Mouse (Mus musculus): ENCODE data around the gene Bcl9l.
"Not testable (repeated sequence)": the region's sequence is repeated elsewhere in the genome, so short reads cannot be mapped to it uniquely, and the experiment has no call there.

Gene Bcl9l

DNA sequence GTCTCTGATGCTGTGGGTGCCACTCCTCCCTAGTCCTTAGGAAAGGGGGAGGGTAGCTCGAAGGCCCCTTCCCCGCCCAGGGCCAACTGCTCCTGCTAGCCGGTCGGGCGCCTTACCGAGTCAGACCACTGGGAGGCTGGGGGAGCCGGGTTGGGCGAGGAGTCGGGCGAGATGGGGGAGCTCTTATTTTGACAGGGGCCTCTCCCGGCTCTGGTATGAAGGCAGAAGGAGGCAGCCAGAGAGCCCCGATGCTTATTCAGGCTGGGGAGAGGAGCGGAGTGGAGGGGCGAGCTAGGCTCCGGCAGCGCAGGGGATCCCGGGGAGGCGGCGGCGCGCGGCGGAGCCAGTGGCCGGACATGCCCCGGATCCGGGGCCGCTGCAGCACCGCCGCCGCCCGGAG lies at the start of gene Bcl9l:
Gene Bcl9l (plus strand): TSS at position 274 of the 400 bp plus-strand sequence.
- peak; percentile 96 for DNase-seq

DNA sequence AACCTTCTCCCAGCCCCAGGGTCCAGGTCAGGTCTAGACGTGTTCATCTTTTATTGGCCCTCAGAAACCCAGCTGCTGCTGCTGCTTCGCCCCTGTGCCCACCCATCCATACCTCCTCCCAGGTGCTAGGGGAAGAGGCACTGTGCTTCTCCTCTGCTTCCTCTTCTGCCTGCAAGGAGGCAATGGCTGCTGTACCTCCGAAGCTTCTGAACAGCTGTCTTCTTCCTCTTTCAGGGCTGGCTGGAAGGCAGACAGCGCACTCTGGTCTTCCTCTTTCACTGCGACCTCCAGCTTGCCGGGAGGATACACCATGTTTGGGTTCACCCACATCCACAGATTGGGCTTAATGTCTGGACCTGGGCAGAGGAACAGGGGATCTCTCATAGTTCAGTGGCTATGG lies 46.9 kb upstream of the Bcl9l start:
- no peak for DNase-seq

DNA sequence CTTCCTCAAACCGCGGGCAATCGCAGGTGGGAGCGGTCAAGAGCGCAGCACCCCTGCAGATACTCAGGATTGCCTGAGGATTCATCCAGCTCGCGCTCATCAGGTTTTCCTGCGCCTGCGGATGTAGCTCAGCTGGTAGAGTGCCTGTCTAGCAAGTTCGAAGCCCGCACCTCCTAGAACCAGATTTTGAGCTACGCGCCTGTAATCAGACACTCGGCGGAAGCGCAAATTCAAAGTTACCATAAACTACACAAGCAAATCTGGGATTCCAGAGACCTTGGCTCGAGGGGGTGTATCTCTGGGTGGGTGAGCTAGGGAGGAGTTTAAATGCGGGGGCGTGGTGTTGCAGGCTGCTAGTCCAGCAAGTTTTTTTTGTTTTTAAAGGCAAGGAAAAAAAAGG lies 41.7 kb upstream of the Bcl9l start, which contains the start of gene Foxr1:
Gene Foxr1 (minus strand): TSS at position 176 of the 400 bp plus-strand sequence.
- DNase-seq = no peak

DNA sequence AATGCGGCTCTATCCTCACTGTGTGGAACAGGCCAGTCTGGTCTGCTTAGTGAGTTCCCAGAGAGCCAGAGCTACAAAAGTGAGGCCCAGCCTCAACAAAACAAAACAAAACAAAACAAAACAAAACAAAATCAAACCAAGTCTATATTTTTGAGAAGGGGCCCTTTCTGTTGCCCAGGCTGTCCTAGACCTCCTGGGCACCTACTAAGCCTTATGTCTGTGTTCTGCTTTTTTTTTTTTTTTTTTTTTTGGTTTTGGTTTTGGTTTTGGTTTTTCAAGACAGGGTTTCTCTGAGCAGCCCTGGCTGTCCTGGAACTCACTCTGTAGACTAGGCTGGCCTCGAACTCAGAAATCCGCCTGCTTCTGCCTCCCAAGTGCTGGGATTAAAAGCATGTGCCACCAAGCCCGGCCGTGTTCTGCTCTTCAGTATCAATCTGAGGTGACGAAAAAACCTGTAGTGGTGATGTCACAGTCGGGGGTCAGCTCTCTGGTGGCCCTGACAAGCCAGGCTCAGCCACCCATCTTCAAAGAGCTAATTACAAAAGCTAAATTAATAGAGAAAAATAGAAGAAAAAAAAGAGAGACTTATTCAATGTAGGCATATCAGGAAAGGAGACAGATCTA lies 38.1 kb upstream of the Bcl9l start:
- not testable (repeated sequence) for DNase-seq

DNA sequence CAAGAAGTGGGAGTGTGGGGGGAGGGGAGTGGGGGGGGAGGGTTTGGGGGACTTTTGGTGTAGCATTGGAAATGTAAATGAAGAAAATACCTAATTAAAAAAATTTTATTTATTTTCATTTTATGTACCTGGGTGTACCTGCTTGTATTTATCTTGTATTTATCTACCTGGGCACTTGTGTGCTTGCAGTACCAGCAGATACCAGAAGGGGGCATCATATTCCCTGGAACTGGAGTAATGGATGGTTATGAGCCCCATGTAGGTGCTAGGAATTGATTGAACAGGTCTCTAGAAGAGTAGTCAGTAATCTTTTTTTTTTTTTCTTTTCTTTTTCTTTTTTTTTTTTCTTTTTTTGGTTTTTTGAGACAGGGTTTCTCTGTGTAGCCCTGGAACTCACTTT lies 32.2 kb upstream of the Bcl9l start:
- DNase-seq = peak in 1 of 2 experiments; percentile 45

DNA sequence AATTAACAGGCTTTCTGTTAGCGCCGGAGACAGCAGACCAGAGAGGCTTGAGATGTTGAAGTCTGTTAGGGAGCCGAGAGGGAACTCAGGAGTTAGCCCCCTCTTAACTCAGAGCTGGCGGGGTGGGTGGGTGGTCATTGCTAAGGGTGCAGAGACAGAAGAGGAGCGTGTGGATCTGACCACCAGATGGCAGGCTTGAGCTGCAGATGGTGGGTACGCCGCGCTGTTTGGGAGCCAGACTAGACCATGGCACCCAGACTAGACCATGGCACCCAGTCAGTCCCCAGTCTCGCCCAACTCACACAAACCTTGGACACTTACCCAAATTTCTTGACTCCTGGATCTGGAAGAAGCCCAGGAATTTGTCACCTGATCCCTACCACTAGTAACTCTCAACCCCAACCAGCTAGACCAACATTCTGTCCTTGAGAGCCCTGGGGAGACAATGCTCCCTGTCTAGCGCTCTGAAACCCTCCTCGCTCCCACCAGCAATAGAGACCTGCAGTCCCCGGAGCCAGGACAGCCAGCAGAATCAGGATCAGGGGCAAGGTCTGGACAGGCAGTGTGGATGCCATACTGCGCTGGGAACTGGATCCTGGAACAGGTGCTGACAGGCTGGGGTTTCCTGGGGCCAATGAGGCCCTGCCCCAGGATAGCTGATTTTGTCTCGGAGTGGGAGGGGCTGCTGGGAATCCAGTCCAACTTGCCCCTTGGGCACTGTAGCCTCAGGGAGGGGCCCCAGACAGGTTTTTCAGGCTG lies 28.3 kb upstream of the Bcl9l start:
- peak; percentile 77 to 95 for DNase-seq

DNA sequence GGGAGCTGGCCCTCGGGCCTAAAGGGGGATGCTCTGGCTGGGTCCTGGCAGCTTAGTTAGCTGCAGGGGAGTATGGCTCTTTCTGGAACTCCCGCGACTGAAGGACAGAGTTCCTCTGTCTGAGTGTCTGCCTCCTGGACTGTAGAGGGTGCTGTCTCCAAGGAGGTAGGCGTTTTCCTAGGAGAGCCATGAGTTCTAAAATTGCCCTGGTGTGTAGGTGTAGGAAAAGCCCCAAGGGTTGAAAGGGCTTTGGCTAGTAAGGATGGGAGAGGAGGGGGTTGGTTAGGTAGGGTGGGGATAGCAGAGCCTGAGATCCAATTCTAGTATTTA lies 27.8 kb upstream of the Bcl9l start, which contains the start of gene Upk2:
Gene Upk2 (minus strand): TSS at position 86 of the 330 bp plus-strand sequence.
- peak in 1 of 2 experiments; percentile 12 for DNase-seq

DNA sequence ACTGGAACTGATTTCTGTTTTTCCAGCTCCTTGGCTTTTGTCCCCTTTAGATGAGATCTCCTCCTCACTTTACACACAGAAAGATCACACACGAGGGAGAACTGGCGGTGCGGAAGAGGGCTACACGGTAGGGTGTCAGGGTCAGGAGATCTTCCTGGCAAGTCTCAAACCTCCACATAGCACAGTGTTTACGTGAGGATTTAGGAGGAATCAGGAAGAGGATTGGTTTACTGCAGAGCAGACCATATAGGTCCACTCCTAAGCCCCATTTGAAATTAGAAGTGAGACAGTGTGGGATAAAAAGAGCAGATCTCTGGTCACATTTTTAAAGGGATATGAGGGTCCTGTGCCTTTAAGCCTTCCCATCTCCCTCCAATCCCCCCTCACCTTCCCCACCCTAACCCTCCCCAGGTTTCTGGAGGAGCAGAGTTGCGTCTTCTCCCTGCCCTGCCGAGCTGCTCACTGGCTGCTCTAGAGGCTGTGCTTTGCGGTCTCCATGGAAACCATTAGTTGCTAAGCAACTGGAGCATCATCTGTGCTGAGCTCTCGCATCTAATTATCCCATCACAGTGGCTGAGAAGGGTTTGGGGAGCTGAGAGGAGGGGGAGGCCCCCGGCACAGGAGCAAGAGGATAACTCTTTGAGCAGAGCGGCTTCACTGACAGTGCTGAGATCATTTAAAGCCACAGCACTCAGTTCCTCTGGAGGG lies 25.4 kb upstream of the Bcl9l start:
- DNase-seq = no peak

DNA sequence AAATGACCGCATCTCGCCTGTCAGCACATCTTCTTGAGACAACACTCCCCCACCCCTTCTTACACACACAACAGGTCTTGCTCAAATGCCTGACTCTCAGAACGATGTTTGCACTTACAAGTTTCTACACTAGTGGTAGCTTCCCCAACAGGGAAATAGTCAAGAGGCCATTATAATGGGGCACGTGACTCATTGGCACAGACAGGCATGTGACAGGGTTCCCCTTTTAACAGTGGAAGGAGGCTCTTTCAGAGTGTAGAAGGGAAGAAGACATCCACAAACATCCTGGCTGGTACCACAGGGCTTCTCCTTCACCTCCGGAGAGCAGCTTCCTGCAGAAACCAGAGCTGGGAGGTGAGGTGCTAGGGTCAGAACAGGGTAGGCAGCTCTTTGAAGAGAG lies 20.7 kb upstream of the Bcl9l start:
- DNase-seq = no peak

DNA sequence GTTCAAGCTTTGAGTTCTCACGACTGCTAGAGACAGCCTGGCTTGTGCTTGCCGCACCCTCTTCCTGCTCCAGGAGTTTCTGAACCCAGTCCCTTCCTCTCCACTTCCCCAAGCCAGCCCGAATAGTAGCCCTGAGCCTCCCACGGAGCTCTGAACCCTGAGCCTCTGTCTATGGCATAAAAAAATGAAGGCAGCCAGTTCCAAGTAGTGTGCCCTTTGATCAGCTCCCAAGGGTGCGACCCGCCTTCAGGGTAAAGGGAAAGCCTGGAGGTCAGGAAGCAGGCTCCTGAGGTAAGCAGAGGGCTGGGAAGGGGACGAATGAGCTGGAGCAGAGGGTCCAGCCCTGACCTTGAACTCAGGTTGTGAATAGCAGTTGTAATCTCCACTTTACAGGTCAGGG lies 14.4 kb upstream of the Bcl9l start:
- DNase-seq = peak; percentile 64 to 70

DNA sequence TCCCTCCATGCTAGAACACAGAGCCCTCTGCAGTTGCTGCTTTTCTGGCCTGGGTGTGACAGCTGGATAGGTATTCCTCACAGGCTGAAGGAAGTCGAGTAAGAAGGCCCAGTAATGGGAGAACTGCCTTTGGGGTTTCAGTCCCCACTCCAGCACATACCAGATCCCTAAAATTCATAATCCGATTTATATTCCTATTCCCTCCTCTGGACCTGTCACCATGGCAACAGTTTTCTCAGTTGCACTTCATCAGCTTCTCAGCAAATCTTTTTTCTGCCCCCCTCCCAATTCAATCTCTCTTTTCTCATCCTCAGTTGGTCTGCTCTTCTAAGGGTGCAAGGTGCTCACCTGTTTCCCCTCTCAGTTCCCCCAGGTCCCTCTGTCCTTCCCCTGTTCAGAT lies 13.8 kb upstream of the Bcl9l start:
- no peak for DNase-seq

DNA sequence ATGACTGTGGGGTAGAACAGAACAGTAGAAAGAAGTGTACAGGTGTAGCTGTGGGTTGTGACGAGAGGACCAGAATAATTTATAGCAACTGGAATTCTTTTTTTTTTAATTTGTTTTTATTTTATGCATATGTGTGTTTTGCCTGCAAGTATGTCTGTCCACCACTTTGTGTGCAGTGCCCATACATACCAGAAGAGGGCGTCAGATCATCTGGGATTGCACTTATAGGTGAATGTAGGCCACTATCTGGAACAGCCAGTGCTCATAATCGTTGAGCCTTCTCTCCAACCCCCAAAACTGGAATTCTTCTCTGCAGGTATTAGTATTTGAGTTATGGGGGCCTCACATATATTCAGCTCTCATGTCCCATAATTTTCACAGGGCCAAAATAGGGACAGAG lies 9.4 kb upstream of the Bcl9l start:
- DNase-seq = no peak

DNA sequence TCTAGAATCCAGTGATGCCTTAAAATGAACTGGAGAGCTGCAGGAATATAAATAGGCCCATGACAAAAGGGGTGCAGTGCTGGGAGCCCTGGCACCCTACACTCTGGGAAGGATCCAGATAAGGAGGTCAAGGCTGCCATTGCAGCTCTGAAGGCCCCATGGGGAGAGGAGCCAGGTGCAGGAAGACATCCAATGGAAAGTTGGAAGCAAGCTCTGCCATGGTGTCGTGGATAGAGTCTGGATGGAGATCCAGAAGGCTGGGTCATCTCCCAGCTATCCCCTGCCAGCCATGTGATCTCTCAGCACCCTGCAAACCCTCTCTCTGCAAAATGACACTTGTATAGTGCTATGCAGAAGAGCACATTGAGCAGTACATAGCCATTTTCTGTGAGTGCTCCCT lies 8.3 kb upstream of the Bcl9l start:
- DNase-seq = no peak

DNA sequence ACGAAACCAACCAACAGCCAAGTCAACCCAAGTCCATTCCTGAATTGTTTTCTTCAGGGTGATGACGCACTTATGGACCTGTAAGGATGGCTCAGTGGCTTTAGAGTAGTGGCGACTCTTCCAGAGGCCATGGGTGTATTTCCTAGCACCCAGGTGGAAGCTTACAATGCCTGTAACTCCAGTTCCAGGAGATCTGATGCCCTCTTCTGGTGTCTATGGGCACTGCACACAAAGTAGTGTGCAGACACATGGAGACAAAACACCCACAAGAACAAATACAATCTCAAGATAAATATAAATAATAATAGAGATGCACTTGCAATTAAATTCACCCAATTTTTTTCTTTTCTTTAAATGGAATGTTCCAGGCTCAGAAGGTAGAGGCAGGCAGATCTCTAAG lies 6.7 kb upstream of the Bcl9l start:
- DNase-seq = peak in 1 of 2 experiments; percentile 54

DNA sequence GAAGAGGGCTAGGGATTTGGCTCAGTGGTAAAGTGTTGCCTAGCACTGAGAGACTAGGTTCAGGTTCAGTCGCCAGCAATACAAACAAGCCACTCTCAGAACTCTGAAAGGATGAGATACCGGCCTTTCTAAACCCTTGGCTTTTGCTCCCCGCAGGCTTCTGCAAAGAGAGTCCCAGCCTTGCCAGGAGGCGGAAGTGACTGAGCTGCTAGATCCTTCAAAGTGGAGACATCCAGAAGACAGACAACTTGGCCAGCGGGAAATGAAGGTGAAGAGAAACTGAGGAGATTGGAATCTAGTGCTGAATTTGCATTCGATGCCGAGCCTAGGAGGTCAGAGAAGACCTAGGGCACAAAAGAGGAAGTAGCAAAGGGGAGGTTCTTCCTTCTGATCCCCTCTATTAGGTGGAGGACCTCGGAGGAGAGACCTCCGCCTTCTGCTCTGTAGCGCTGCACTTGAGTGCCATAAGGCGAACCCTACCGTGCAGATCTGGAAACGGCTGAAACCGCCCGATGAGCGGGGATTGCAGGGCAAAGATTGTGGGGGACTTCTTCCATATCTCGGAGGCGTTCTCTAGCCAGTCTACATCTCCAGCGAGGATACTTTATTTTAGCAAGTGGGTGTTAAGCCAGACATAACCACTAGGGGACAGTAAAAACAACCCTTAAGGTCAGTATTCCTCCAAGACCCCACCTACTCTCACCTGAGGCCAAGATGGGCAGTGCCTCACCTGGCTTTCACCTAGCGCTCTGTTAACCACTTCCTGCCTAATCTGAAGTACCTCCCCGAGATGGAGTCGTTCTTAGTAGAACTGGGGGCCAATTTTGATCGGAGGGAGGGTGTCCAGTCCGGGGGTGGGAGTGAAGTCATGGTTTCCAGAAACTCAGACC lies 5.0 kb upstream of the Bcl9l start:
- DNase-seq = peak; percentile 76 to 90

DNA sequence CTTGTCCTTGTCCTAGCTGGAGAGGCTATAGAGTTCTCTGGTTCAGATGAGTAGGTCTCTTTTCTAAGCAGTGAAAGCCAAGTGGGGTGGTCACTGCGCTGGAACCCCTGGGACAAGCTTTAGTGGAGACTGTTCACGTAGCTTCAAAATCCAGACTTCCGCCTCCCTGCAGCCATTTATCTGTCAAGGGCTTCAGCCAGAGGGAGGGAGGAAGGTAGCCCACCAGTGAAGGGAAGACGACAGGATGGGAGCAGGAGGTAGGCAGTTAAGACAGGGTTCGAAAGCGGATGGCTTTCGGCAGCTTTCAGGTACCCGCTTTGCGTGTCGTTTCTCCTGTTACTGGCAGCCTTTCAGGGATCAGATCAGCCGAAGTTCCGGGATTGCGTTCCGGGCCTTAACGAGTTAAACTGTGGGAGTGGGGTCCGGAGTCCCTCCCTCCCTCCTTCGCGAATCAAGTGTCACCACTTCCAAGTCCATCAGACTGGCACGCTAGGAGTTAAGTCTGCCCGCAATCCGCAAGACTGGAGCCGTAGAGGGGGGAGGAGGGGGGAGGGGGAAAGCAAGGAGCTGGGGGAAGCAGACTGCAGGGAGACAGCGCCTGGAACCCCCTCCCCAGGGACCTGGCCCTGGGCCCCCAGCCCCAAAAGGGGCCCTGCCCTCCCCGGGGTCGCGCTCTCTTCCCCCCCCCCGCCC lies 4.2 kb upstream of the Bcl9l start:
- peak; percentile 75 to 81 for DNase-seq

DNA sequence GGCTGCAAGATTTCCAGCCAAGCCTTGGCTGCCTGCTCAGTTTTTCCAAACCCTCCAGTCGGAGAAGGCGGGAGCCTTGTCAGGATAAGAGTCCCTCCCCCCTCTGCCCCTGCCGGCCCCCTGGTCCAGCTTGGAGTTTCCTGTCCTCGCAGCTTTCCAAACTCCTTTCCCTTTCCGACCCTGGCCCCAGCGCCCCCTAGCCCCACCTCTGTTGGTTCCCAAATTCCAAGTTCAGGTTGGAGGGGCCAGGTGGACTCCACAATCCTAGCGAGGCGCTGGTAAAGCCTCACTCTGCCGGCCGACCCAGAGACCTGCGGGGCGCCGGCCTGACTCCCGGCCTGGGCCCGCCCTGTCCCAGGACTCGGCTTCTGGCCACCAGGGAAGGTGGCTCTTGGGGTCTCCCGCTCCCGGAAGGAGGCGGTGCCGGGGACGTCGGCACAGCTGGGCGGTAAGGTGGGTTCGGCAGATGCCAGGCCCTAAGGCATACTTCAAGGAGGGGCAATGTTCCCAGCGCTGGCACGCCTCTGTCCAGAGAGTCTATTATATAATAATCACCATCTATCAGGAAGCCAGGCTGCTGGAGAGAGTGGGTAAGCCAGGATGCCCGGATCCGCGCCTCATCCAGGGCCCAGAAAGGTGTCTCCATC lies 3.5 kb upstream of the Bcl9l start:
- DNase-seq = peak; percentile 85 to 89

DNA sequence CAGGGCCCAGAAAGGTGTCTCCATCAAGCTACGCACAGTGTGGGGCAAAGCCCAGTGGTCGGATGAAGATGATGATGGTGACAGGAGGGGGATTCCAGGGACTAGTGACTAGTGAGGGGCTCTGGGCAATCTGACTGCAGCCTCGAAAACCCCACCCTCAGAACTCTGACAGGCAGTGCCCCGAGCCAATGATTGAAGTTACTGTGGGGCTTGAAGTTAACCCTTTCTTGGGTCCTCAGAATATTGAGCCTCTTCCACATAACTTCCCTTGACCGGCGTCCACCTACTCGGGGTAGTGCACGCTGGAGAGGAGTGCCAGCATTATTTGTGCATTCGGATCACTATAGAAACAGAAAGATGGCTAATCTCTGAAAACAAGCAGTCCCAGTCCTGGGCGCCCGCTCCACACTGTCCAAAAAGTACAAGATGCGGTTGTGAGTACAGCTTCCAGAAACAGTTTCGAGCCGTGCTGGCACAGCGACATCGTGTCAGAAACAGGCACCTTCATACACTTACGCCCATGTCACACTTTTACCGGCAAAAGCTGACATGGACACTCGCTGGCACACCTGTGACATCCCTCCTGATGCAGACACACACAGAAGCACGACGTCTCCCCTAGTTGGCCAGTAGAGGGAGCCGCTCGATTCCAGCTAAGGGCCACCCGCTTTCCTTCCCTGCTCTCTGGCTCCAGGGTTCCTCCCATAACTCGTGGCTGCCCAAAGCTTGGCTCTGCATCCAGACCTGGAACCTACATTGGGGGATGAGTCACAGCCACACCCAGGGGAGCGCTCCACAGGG lies 2.8 kb upstream of the Bcl9l start:
- DNase-seq = peak; percentile 90 to 93

DNA sequence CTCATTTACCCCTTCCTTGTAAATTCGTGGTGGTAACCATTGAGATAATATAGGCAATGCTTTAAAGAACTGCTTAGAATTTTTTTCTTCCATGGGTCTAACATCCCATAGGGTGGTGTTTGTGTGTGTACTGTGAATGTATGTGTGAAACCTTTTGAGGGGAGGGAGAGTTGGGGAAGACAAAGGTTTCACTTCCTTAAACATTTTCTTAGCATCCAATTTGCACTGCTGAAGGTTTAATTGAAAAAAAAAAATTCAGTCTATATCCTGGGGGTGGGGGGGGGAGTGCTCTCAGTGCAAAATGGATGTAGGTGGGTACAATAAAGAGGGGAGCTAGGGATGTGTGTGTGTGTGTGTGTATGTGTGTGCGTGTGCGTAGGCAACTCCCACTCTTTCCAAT lies 513 bp upstream of the Bcl9l start:
- no peak for DNase-seq

DNA sequence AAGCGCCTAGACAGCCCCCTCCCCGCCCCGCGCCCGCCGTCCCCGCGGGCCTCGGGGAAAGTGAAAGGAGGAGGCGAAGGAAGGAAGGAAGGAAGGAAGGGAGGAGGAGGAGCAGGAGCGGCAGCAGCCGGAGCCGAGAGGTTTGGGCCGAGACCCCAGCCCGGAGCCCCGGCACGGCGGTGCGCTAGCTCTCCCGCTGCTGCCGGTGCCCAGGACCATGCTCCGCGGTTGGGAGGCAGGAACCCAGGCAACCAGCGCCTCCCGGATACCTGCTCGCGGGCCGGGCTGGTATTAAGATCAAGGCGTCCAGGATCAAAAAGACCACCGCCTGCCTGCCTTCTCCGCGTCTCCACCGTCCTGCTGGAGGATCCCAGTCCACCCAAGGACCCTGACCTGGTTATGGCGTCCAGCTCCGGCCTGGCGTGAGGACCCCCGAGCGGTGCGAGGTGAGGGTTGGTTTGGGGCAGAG lies 450 bp downstream of the Bcl9l start:
- peak in 1 of 2 experiments; percentile 49 for DNase-seq
